Mouse (Mus musculus) liver, embryonic 18 days (tissue): ENCODE results near the gene Prpf38b. TPM values are rescaled to one million over a fixed set of nuclear protein-coding genes. Genes with fewer than 3 reads are reported as not detected.

ENCODE experiments used
- polyA plus RNA-seq: library from polyadenylated mRNA; depleted of rRNA; stranded (reverse); fragments of >200 nt; gene quantifications from 2 replicates; pipeline ENCODE4 v1.2.3, GENCODE M21; 2012; rRNA removed

The Prpf38b gene
- 38.9 and 40.9 TPM in 2 replicates for polyA plus RNA-seq

DNA sequence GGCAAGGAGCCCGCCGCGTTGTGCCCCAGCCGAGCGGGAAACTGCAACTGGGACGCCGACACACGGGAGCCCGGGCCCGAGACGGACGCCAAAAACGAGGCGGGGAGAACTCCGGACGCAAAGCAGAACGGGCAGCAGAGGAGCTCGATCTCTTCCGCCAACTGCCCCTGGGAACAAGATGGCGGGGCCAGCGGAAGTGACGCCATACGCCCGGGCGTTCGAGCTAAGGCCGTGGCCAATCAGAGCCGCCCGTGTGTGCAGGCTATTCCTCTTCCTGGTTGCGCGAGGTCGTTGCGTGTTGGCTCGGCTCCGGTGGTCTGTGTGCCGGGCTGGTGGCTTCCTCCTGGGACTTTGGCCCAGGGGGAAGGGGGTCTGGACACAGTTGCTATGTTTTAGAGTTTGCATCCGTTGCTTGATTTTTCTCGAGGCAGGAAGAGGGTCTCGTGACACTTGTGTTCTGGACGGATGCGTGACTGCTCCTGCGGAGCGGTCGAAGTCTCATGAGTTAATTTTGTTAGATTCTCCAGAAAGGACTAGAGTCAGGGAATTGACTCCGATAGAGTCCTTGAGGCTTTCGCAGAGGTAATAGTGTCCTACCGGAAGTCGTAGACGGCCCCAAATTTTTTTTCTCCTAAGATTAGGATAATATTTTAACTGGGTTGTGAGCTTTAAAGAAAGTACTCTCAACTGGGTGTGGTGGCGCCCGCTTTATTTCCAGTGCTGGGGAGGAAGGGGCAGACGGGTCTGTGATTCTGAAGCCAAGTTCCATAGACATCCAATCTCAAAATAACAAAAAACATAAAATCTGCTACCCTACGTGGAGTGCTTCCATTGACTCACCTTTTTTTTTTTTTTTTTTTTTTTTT, at the start of gene Prpf38b:
Gene Prpf38b (minus strand): TSS at position 180 of the 866 bp plus-strand sequence.

GRCm38 (mm10) chr3:108940001-108940633, 28.6 kb upstream of the Prpf38b start, which contains the start of gene Gm9857:
Gene Gm9857 (minus strand): TSS chr3:108940445.

GRCm38 (mm10) chr3:108939573-108939972, 28.0 kb upstream of the Prpf38b start, which contains the start of gene Henmt1:
Gene Henmt1 (plus strand): TSS chr3:108939873.

DNA sequence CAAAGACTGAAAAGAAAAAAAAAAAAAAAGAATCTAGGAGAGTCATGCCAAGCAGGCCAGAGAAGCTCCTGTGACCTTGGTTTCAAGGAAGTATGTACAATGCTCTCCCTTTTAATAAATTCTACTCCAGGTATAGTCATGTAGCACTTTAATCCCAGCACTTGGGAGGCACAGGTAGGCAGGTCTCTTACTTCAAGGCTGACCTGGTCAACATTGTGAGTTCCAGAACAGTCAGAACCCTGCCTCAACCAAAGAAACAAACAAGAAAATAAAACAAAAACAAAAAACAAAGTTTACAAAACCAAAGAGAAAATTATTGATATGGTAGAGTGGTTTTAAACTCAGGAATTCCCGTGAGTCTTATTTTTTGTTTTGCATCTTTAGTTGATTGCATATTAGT, 21.6 kb downstream of the Prpf38b start, which contains the start of gene Fndc7:
Gene Fndc7 (minus strand): TSS at position 101 of the 400 bp plus-strand sequence.

Other genes starting within 250 kb of the Prpf38b start
- gene Gpsm2, start 189.4 kb downstream of the Prpf38b start, polyA plus RNA-seq: 9.9 and 11.7 TPM in 2 replicates
- gene Aknad1, start 172.1 kb downstream of the Prpf38b start, polyA plus RNA-seq: 0.29 and 0.32 TPM in 2 replicates
- gene Stxbp3, start 71.2 kb downstream of the Prpf38b start, polyA plus RNA-seq: 12.7 and 13.9 TPM in 2 replicates
- gene Fndc7, start 21.7 kb downstream of the Prpf38b start, polyA plus RNA-seq: 0.03 and 0.04 TPM in 2 replicates
- gene Henmt1, start 28.1 kb upstream of the Prpf38b start, polyA plus RNA-seq: 0.02 TPM in 1 of 2 replicates, not detected in the other
- gene Gm9857, start 28.7 kb upstream of the Prpf38b start, polyA plus RNA-seq: not detected in 2 replicates
- gene Fam102b, start 115.9 kb upstream of the Prpf38b start, polyA plus RNA-seq: 2.0 TPM in 2 replicates
- gene Slc25a54, start 168.7 kb upstream of the Prpf38b start, polyA plus RNA-seq: not detected in 2 replicates
- gene Slc25a24, start 211.4 kb upstream of the Prpf38b start, polyA plus RNA-seq: 3.7 and 4.2 TPM in 2 replicates